Mouse (Mus musculus): Measurements from ENCODE around the gene 2510009E07Rik. TPM values are rescaled to one million over a fixed set of nuclear protein-coding genes. Genes with fewer than 3 reads are reported as not detected.

2510009E07Rik gene
- polyA plus RNA-seq, 1 experiment from 2014 or later = 60.1 TPM

Other genes with a start within 250 kb of the 2510009E07Rik start
- 1.4 and 1.9 TPM in 2 replicates for gene Ehhadh, start 93.1 kb upstream of the 2510009E07Rik start, polyA plus RNA-seq (2015; fragmentation: Nextera tagmentation; extraction: Ambion mirVana)
- gene Map3k13, start 99.7 kb upstream of the 2510009E07Rik start, polyA plus RNA-seq (2015; fragmentation: Nextera tagmentation; extraction: Ambion mirVana) = 7.0 and 7.5 TPM in 2 replicates

Measured in midbrain, embryonic 15.5 days (tissue).